Mouse (Mus musculus): ENCODE measurements at regions not wholly inside any gene's neighbourhood (a gene's known extent, or its start where the extent isn't known, plus 50 kb on each side); places are given as distances from the start of the nearest gene placed in this dataset.

- TF ChIP-seq CTCF (IDR thresholded peaks at IDR 0.05; ENCODE audit: low read depth) (no peak), EP300 (IDR thresholded peaks at IDR 0.05; ENCODE audit: low read depth) (no peak)
Observed at GRCm38 (mm10) chr1:81811591-81811990, 421.3 kb upstream of the Gm9747 start.
